Mouse (Mus musculus): Measurements from ENCODE around the gene Sms. TPM values are rescaled to one million over a fixed set of nuclear protein-coding genes. Genes with fewer than 3 reads are reported as not detected.
A peak's percentile ranks its signal among the peaks of the same experiment; 100 is the strongest.

Gene Sms
- total RNA-seq (2015) (38.5 and 46.6 TPM in 2 replicates), total RNA-seq (2017) (30.7 and 49.4 TPM in 2 replicates)

DNA sequence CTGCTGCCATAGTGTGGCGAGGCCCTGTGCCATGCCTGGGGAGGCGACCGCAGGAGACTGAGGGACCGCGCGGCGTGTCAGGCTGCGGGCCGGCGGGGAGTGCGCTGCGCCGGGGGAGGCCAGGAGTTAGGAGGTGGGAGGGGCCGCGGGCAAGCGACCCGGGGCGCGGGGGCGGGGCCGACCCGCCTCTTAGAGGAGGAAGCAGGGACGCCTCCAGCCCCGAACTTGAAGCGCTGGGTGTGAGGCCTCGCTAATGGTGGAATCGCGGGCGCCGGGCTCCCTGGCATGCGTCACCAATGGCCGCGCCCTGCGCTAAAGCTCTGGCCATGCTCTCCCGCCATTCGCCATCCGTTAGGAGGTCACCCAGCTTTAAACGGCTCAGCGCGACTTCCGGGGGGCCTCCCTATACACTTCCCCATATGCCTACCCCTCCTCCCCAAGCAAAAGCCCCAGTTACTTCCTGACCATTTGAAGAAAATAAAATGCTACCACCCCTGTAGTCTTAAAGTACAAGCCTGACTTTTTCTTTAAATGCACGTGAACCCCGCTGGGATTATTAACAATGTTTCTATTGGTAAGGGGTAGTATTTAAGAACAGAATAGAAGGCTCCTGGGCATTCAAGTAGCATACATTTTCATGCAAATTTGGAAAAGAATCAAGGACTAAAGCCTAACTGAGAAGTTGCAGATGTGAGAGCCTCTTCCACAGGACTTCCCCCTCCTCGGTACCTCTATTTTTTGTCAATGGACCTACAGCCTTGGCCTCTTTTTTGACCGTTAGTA, at the start of gene Sms:
Gene Sms (minus strand): TSS at position 344 of the 783 bp plus-strand sequence.
- ATAC-seq (ENCODE audit: poor library complexity, severe bottlenecking): peak; percentile 86

- ATAC-seq (ENCODE audit: poor library complexity, severe bottlenecking): no peak
Measured at GRCm38 (mm10) chrX:157506400-157506799, 14.3 kb upstream of the Sms start.

- no peak for ATAC-seq (ENCODE audit: poor library complexity, severe bottlenecking)
Measured at GRCm38 (mm10) chrX:157504506-157504905, 12.4 kb upstream of the Sms start.

DNA sequence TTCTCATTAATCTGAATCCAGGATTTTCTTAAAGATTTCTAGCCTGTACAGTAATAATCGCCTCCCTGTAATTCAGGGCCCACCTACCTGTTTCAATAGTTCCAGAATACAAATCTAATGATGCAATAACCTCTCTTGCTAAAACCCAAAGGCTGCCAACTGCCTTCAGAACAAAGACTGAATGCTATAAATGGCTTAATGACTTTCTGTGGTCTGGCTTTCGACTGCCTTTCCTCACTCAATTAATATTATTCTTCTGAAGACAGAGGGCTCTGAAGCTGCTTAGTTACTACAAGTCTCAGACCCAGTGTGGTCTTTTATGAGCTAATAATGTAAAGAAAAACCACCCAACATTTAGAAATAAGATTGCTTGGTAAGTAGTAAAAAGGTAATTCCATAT, 9.8 kb upstream of the Sms start:
- ATAC-seq (ENCODE audit: poor library complexity, severe bottlenecking): no peak

GRCm38 (mm10) chrX:157500004-157500403, 7.9 kb upstream of the Sms start:
- ATAC-seq (ENCODE audit: poor library complexity, severe bottlenecking): no peak

DNA sequence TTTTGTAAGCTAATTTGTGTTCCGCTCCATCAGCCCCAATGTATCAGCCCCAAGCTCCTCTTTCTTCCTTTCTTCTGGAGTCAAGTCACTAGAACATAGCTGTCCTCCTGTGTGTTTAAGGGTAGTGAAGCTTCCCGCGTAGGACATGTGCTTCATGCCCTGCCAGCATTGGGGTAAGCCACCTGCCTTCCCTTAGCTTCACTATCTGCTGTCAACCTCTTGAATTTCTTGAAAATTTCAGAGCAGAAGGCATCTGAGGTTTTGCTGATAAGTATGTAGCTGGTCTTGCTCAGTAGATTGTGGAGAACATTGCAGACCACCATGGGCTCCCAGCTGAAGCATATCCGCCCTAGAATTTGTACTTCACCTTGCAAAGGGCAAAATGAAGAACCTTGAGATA, 1.1 kb upstream of the Sms start:
- ATAC-seq (ENCODE audit: poor library complexity, severe bottlenecking): no peak

DNA sequence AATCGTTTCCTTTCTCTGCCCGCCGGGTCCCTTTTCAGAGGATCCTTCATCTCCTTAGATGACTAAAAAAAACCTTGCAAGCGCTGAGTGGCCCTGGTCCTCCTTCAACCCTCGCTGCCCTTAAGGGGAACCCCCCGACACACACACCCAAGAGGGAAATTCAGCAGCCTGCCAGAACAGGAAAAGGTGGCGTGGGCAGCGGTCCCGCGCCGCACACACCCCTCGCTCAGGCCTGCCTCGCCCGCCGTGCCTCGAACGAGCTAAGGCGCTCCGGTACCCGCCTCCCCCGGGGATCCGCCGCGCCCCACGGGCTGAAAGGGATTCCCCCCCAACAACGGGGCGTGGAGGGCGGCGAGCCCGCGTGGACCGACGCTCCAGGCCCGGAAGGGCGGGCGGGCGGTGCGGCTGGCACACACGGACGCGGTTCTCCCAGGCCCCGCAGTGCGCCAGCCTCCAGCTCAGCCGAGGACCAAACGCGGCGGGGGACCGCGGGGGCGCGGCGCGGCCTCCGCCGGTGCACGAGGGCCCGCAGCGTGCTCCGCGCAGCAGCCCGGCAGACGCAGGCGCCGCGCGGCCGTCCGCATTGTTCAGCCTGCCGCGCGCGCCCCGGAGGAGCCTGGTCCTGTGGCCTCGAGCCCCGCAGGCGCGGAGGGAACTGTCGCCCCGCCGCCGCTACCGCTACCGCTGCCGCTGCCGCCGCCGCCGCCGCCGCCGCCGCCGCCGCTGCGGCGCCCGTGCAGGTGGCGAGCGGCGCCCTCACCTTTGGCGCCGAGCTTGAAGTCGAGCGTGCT, 747 bp downstream of the Sms start:
- ATAC-seq (ENCODE audit: poor library complexity, severe bottlenecking): peak; percentile 56

DNA sequence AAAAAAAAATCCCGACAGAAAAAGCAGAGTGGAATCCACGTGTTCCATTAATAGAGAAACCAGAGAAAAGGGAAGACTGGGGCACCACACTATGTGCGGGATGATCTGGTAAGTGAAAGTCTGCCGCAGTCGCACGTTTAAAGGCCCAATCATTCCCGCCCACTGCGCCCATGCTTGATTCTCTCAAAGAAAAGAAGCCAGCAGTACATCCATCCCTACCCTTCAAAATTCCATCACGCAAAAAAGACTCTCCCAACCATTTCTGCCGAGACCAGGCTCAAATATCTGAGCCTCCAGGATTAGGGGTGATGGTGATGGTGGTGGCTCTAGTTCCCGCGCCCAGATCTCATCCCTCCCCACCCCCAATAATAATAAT, 1.3 kb downstream of the Sms start:
- no peak for ATAC-seq (ENCODE audit: poor library complexity, severe bottlenecking)

GRCm38 (mm10) chrX:157489871-157490721, 2.0 kb downstream of the Sms start:
- no peak for ATAC-seq (ENCODE audit: poor library complexity, severe bottlenecking)

GRCm38 (mm10) chrX:157488831-157489230, 3.3 kb downstream of the Sms start:
- no peak for ATAC-seq (ENCODE audit: poor library complexity, severe bottlenecking)

- peak; percentile 69 for ATAC-seq (ENCODE audit: poor library complexity, severe bottlenecking)
Measured at GRCm38 (mm10) chrX:157486765-157487164, 5.3 kb downstream of the Sms start.

DNA sequence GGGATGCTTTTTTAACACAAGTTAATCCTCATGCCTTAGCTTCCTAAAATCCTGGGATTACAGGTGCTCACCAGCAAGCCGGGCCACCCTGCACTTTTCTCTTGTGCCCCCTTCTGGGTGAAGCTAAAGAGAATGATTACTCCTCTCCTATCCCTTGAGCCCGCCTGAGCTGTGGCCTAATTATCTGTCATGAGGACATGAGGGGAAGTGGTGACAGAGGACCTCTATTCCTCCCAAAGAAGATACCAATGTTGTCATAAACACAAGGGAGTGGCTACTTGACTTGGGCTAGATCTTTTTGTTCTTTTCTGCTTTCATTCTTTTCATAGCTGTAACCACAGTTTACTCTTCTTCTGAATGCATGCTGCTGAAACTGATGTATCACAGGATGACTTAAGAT, 9.2 kb downstream of the Sms start:
- peak; percentile 94 for ATAC-seq (ENCODE audit: poor library complexity, severe bottlenecking)

DNA sequence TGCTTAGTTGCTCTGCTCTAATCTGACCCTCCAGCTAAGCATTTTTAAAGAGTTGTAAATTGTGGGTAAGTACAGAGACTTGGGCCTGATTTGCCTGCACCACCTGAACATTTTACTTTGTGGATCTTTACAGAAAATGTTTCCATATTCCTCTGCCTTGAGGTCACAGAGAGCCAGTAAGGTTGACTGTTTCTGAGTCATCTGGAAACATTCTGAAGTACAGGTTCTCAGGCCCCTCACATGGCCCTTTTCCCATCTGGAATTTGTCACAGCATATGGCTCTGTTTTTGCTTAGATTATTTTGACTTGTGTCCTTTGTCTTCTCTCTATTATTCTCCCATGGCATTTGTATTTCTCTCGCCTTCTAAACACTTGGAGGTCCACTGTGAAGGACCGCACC, 10.2 kb downstream of the Sms start:
- no peak for ATAC-seq (ENCODE audit: poor library complexity, severe bottlenecking)

GRCm38 (mm10) chrX:157477328-157477727, 14.8 kb downstream of the Sms start:
- ATAC-seq (ENCODE audit: poor library complexity, severe bottlenecking): no peak

GRCm38 (mm10) chrX:157476153-157476810, 15.8 kb downstream of the Sms start:
- ATAC-seq (ENCODE audit: poor library complexity, severe bottlenecking): peak; percentile 85

- no peak for ATAC-seq (ENCODE audit: poor library complexity, severe bottlenecking)
Measured at GRCm38 (mm10) chrX:157471711-157472660, 20.1 kb downstream of the Sms start.

DNA sequence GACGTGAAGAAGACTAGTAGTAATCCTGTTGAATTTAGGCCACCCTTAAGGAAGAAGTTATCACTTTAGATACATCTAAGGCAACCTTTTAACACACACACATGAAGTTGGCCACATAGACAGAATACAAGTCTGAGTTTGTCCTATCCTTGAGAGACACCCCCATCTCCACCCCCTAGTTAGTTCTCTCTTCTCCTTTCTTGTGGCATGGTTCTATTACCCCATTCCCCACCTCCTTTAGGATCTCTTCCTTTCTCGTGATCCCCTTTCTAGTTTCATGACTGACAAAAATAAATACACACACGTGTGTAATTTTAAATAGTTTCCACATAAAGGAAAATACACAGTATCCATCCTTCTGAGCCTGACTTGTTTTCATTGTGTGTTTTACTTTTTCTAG, 23.3 kb downstream of the Sms start:
- peak; percentile 92 for ATAC-seq (ENCODE audit: poor library complexity, severe bottlenecking)

GRCm38 (mm10) chrX:157468055-157468454, 24.0 kb downstream of the Sms start:
- no peak for ATAC-seq (ENCODE audit: poor library complexity, severe bottlenecking)

- peak; percentile 63; the same call in 1 of the 2 replicates for ATAC-seq (ENCODE audit: poor library complexity, severe bottlenecking)
Measured at GRCm38 (mm10) chrX:157465949-157466348, 26.1 kb downstream of the Sms start.
